Mouse (Mus musculus) lung, adult 18-20 months (tissue): ENCODE data around the gene Lmln.
"Not testable (repeated sequence)": the region's sequence is repeated elsewhere in the genome, so short reads cannot be mapped to it uniquely, and the experiment has no call there.

Experiments used
- DNase-seq, 2 experiments: peaks; one replicate each; pipeline ENCODE4 v3.0.0; 2022; ENCODE audit warnings: mixed read lengths in 2 of 2

Gene Lmln

GRCm38 (mm10) chr16:33058656-33059055 is 3.7 kb upstream of the Lmln start:
- DNase-seq: not testable (repeated sequence)

GRCm38 (mm10) chr16:33059471-33059870 is 2.9 kb upstream of the Lmln start:
- DNase-seq: no peak

GRCm38 (mm10) chr16:33060926-33061325 is 1.4 kb upstream of the Lmln start:
- no peak for DNase-seq

- no peak for DNase-seq
Measured at GRCm38 (mm10) chr16:33061400-33061799, 921 bp upstream of the Lmln start.

GRCm38 (mm10) chr16:33062682-33063131 is 386 bp downstream of the Lmln start:
- DNase-seq: peak; percentile 54 to 73

- no peak for DNase-seq
Measured at GRCm38 (mm10) chr16:33063267-33063666, 946 bp downstream of the Lmln start.

GRCm38 (mm10) chr16:33064636-33065035 is 2.3 kb downstream of the Lmln start:
- DNase-seq: no peak

- no peak for DNase-seq
Measured at GRCm38 (mm10) chr16:33070928-33071327, 8.6 kb downstream of the Lmln start.

GRCm38 (mm10) chr16:33072871-33073557 is 10.7 kb downstream of the Lmln start:
- no peak for DNase-seq

- no peak for DNase-seq
Measured at GRCm38 (mm10) chr16:33074967-33075366, 12.6 kb downstream of the Lmln start.

- DNase-seq: no peak
Measured at GRCm38 (mm10) chr16:33076078-33076477, 13.8 kb downstream of the Lmln start.

GRCm38 (mm10) chr16:33077069-33077627 is 14.8 kb downstream of the Lmln start:
- DNase-seq: no peak

- DNase-seq: no peak
Measured at GRCm38 (mm10) chr16:33080063-33080462, 17.7 kb downstream of the Lmln start.

- DNase-seq: no peak
Measured at GRCm38 (mm10) chr16:33082951-33083350, 20.6 kb downstream of the Lmln start.

- no peak for DNase-seq
Measured at GRCm38 (mm10) chr16:33083996-33084395, 21.7 kb downstream of the Lmln start.

- no peak for DNase-seq
Measured at GRCm38 (mm10) chr16:33085666-33086065, 23.3 kb downstream of the Lmln start.

- DNase-seq: no peak
Measured at GRCm38 (mm10) chr16:33113726-33114125, 51.4 kb downstream of the Lmln start.

- DNase-seq: no peak
Measured at GRCm38 (mm10) chr16:33123373-33123772, 61.1 kb downstream of the Lmln start.

GRCm38 (mm10) chr16:33123938-33124820 is 61.9 kb downstream of the Lmln start:
- peak in 1 of 2 experiments; percentile 4 for DNase-seq

- no peak for DNase-seq
Measured at GRCm38 (mm10) chr16:33127052-33127451, 64.7 kb downstream of the Lmln start.

GRCm38 (mm10) chr16:33130731-33131130 is 68.4 kb downstream of the Lmln start:
- DNase-seq: peak; percentile 14 to 32

- no peak for DNase-seq
Measured at GRCm38 (mm10) chr16:33133186-33133585, 70.9 kb downstream of the Lmln start.

- DNase-seq: no peak
Measured at GRCm38 (mm10) chr16:33135167-33135566, 72.8 kb downstream of the Lmln start.

- DNase-seq: not testable (repeated sequence)
Measured at GRCm38 (mm10) chr16:33139061-33139460, 76.7 kb downstream of the Lmln start.
